Mouse (Mus musculus): ENCODE data around the gene Drd4. TPM values are rescaled to one million over a fixed set of nuclear protein-coding genes. Genes with fewer than 3 reads are reported as not detected.

Gene Drd4
- total and polyA plus RNA-seq, 3 experiments, result 0.31 to 0.62 TPM; not detected in 1

- no peak for DNase-seq
Measured at GRCm38 (mm10) chr7:141335044-141335579, 43.3 kb downstream of the Drd4 start.

GRCm38 (mm10) chr7:141335682-141336081, 43.9 kb downstream of the Drd4 start:
- DNase-seq, result no peak

GRCm38 (mm10) chr7:141336296-141336695, 44.5 kb downstream of the Drd4 start:
- DNase-seq, result no peak

GRCm38 (mm10) chr7:141337716-141338416, 46.1 kb downstream of the Drd4 start:
- DNase-seq, result no peak

GRCm38 (mm10) chr7:141338576-141339131, 46.8 kb downstream of the Drd4 start, which contains the start of gene Eps8l2:
TSS of gene Eps8l2 (plus strand) at chr7:141338880.
- no peak for DNase-seq

- no peak for DNase-seq
Measured at GRCm38 (mm10) chr7:141339215-141339920, 47.6 kb downstream of the Drd4 start.

GRCm38 (mm10) chr7:141340023-141340422, 48.2 kb downstream of the Drd4 start:
- DNase-seq, result no peak

- no peak for DNase-seq
Measured at GRCm38 (mm10) chr7:141340476-141340875, 48.7 kb downstream of the Drd4 start.

GRCm38 (mm10) chr7:141341689-141342226, 50.0 kb downstream of the Drd4 start:
- no peak for DNase-seq

- DNase-seq, result no peak
Measured at GRCm38 (mm10) chr7:141343230-141343629, 51.4 kb downstream of the Drd4 start.

GRCm38 (mm10) chr7:141343696-141344095, 51.9 kb downstream of the Drd4 start:
- DNase-seq, result no peak

- no peak for DNase-seq
Measured at GRCm38 (mm10) chr7:141344787-141345186, 53.0 kb downstream of the Drd4 start.

Other genes with a start within 250 kb of the Drd4 start
- 1 to 10 TPM; 1.4 to 3.0 TPM for gene B4galnt4, start 230.9 kb upstream of the Drd4 start, total RNA-seq (2021)
- gene B4galnt4, start 230.9 kb upstream of the Drd4 start, polyA plus RNA-seq (2012; rRNA removed), result 1.7 and 5.1 TPM in 2 replicates
- gene Pkp3, start 213.8 kb upstream of the Drd4 start, total RNA-seq (2021), result 1 to 10 TPM in 1 of 2 experiments, under 1 TPM in 1; 0.89 to 1.5 TPM
- 0.68 and 1.4 TPM in 2 replicates for gene Pkp3, start 213.8 kb upstream of the Drd4 start, polyA plus RNA-seq (2012; rRNA removed)
- 1 to 10 TPM; 2.8 to 5.3 TPM for gene Sigirr, start 191.4 kb upstream of the Drd4 start, total RNA-seq (2021)
- gene Sigirr, start 191.4 kb upstream of the Drd4 start, polyA plus RNA-seq (2012; rRNA removed), result 6.7 and 8.7 TPM in 2 replicates
- gene Ano9, start 174.2 kb upstream of the Drd4 start, total RNA-seq (2021), result under 1 TPM in 1 of 2 experiments, not detected in 1; 0.17 TPM
- 0.17 and 0.25 TPM in 2 replicates for gene Ano9, start 174.2 kb upstream of the Drd4 start, polyA plus RNA-seq (2012; rRNA removed)
- gene Ptdss2, start 169.6 kb upstream of the Drd4 start, total RNA-seq (2021), result 10 to 100 TPM; 27.7 to 37.9 TPM
- gene Ptdss2, start 169.6 kb upstream of the Drd4 start, polyA plus RNA-seq (2012; rRNA removed), result 38.2 and 41.7 TPM in 2 replicates
- 100 to 1,000 TPM; 301 to 302 TPM for gene Rnh1, start 119.1 kb upstream of the Drd4 start, total RNA-seq (2021)
- 214 and 394 TPM in 2 replicates for gene Rnh1, start 119.1 kb upstream of the Drd4 start, polyA plus RNA-seq (2012; rRNA removed)
- gene Hras, start 98.0 kb upstream of the Drd4 start, total RNA-seq (2021), result 10 to 100 TPM; 65.5 to 99.1 TPM
- 41.8 and 47.1 TPM in 2 replicates for gene Hras, start 98.0 kb upstream of the Drd4 start, polyA plus RNA-seq (2012; rRNA removed)
- gene Lrrc56, start 97.8 kb upstream of the Drd4 start, total RNA-seq (2021), result 1 to 10 TPM; 6.3 to 8.0 TPM
- gene Lrrc56, start 97.8 kb upstream of the Drd4 start, polyA plus RNA-seq (2012; rRNA removed), result 8.0 and 8.7 TPM in 2 replicates
- gene Lmntd2, start 77.9 kb upstream of the Drd4 start, total RNA-seq (2021), result under 1 TPM; 0.17 TPM
- 0.81 and 1.2 TPM in 2 replicates for gene Lmntd2, start 77.9 kb upstream of the Drd4 start, polyA plus RNA-seq (2012; rRNA removed)
- 1 to 10 TPM; 2.0 to 6.0 TPM for gene Rassf7, start 76.1 kb upstream of the Drd4 start, total RNA-seq (2021)
- gene Rassf7, start 76.1 kb upstream of the Drd4 start, polyA plus RNA-seq (2012; rRNA removed), result 14.1 and 18.1 TPM in 2 replicates
- gene Phrf1, start 63.2 kb upstream of the Drd4 start, total RNA-seq (2021), result 10 to 100 TPM; 61.0 to 64.5 TPM
- 23.5 and 33.7 TPM in 2 replicates for gene Phrf1, start 63.2 kb upstream of the Drd4 start, polyA plus RNA-seq (2012; rRNA removed)
- 10 to 100 TPM in 1 of 2 experiments, 1 to 10 TPM in 1; 7.4 to 12.2 TPM for gene Irf7, start 25.5 kb upstream of the Drd4 start, total RNA-seq (2021)
- gene Irf7, start 25.5 kb upstream of the Drd4 start, polyA plus RNA-seq (2012; rRNA removed), result 155 and 171 TPM in 2 replicates
- gene Cdhr5, start 15.2 kb upstream of the Drd4 start, total RNA-seq (2021), result 10 to 100 TPM in 1 of 2 experiments, 1 to 10 TPM in 1; 1.9 to 17.1 TPM
- 9.0 and 18.5 TPM in 2 replicates for gene Cdhr5, start 15.2 kb upstream of the Drd4 start, polyA plus RNA-seq (2012; rRNA removed)
- gene Sct, start 12.9 kb upstream of the Drd4 start, total RNA-seq (2021), result not detected
- 0.93 and 1.2 TPM in 2 replicates for gene Sct, start 12.9 kb upstream of the Drd4 start, polyA plus RNA-seq (2012; rRNA removed)
- gene Deaf1, start 35.7 kb downstream of the Drd4 start, total RNA-seq (2021), result 10 to 100 TPM; 27.8 to 30.5 TPM
- gene Deaf1, start 35.7 kb downstream of the Drd4 start, polyA plus RNA-seq (2012; rRNA removed), result 18.7 and 34.4 TPM in 2 replicates
- gene Tmem80, start 35.7 kb downstream of the Drd4 start, total RNA-seq (2021), result 10 to 100 TPM; 26.9 to 34.8 TPM
- gene Tmem80, start 35.7 kb downstream of the Drd4 start, polyA plus RNA-seq (2012; rRNA removed), result 32.7 and 33.5 TPM in 2 replicates
- gene Eps8l2, start 46.9 kb downstream of the Drd4 start, total RNA-seq (2021), result 1 to 10 TPM; 2.7 to 3.0 TPM
- 2.6 and 3.8 TPM in 2 replicates for gene Eps8l2, start 46.9 kb downstream of the Drd4 start, polyA plus RNA-seq (2012; rRNA removed)
- 100 to 1,000 TPM; 640 to 700 TPM for gene Taldo1, start 100.2 kb downstream of the Drd4 start, total RNA-seq (2021)
- 260 and 309 TPM in 2 replicates for gene Taldo1, start 100.2 kb downstream of the Drd4 start, polyA plus RNA-seq (2012; rRNA removed)
- 10 to 100 TPM; 29.7 to 41.1 TPM for gene Gatd1, start 122.1 kb downstream of the Drd4 start, total RNA-seq (2021)
- gene Gatd1, start 122.1 kb downstream of the Drd4 start, polyA plus RNA-seq (2012; rRNA removed), result 49.5 and 58.2 TPM in 2 replicates
- gene Cend1, start 137.5 kb downstream of the Drd4 start, total RNA-seq (2021), result 1 to 10 TPM; 1.6 to 2.8 TPM
- gene Cend1, start 137.5 kb downstream of the Drd4 start, polyA plus RNA-seq (2012; rRNA removed), result 1.00 and 1.2 TPM in 2 replicates
- gene Slc25a22, start 145.9 kb downstream of the Drd4 start, total RNA-seq (2021), result 100 to 1,000 TPM; 125 to 172 TPM
- 234 and 236 TPM in 2 replicates for gene Slc25a22, start 145.9 kb downstream of the Drd4 start, polyA plus RNA-seq (2012; rRNA removed)
- gene Pidd1, start 152.0 kb downstream of the Drd4 start, total RNA-seq (2021), result 1 to 10 TPM; 1.4 to 1.5 TPM
- 9.2 and 11.2 TPM in 2 replicates for gene Pidd1, start 152.0 kb downstream of the Drd4 start, polyA plus RNA-seq (2012; rRNA removed)
- 1,000 to 10,000 TPM in 1 of 2 experiments, 100 to 1,000 TPM in 1; 577 to 1,228 TPM for gene Rplp2, start 155.4 kb downstream of the Drd4 start, total RNA-seq (2021)
- 207 and 254 TPM in 2 replicates for gene Rplp2, start 155.4 kb downstream of the Drd4 start, polyA plus RNA-seq (2012; rRNA removed)
- gene Pnpla2, start 163.2 kb downstream of the Drd4 start, total RNA-seq (2021), result 1,000 to 10,000 TPM in 1 of 2 experiments, 100 to 1,000 TPM in 1; 905 to 1,265 TPM
- 1,146 and 1,725 TPM in 2 replicates for gene Pnpla2, start 163.2 kb downstream of the Drd4 start, polyA plus RNA-seq (2012; rRNA removed)
- 10 to 100 TPM; 10.3 to 12.4 TPM for gene Cracr2b, start 169.1 kb downstream of the Drd4 start, total RNA-seq (2021)
- gene Cracr2b, start 169.1 kb downstream of the Drd4 start, polyA plus RNA-seq (2012; rRNA removed), result 42.0 and 54.5 TPM in 2 replicates
- gene Cd151, start 175.4 kb downstream of the Drd4 start, total RNA-seq (2021), result 100 to 1,000 TPM; 325 to 452 TPM
- gene Cd151, start 175.4 kb downstream of the Drd4 start, polyA plus RNA-seq (2012; rRNA removed), result 899 and 918 TPM in 2 replicates
- gene Polr2l, start 183.1 kb downstream of the Drd4 start, total RNA-seq (2021), result 100 to 1,000 TPM in 1 of 2 experiments, 10 to 100 TPM in 1; 84.4 to 140 TPM
- 68.5 and 71.0 TPM in 2 replicates for gene Polr2l, start 183.1 kb downstream of the Drd4 start, polyA plus RNA-seq (2012; rRNA removed)
- gene Tspan4, start 183.2 kb downstream of the Drd4 start, total RNA-seq (2021), result 100 to 1,000 TPM in 1 of 2 experiments, 10 to 100 TPM in 1; 47.8 to 125 TPM
- gene Tspan4, start 183.2 kb downstream of the Drd4 start, polyA plus RNA-seq (2012; rRNA removed), result 227 and 256 TPM in 2 replicates
- 10 to 100 TPM; 50.7 to 69.2 TPM for gene Chid1, start 247.9 kb downstream of the Drd4 start, total RNA-seq (2021)
- 34.7 and 37.4 TPM in 2 replicates for gene Chid1, start 247.9 kb downstream of the Drd4 start, polyA plus RNA-seq (2012; rRNA removed)

Data from adrenal gland, adult 2 months (tissue).